Mouse (Mus musculus) liver, adult 2 months (tissue): ENCODE data around the gene Agpat1. TPM values are rescaled to one million over a fixed set of nuclear protein-coding genes. Genes with fewer than 3 reads are reported as not detected.

Source experiments
- DNase-seq: peaks from one replicate; pipeline ENCODE4 v3.0.0-alpha.2; 2011; ENCODE audit warnings: low read depth, low spot score; ENCODE audit errors: extremely low read depth
- H3K27ac ChIP-seq: fragments of 200-500 bp; replicated peaks from 2 replicates; pipeline ENCODE4 v1.5.1; 2012; ENCODE audit warnings: low read depth, mild to moderate bottlenecking, control low read depth, inconsistent platforms, low read length; ENCODE audit not compliant: insufficient read depth
- H3K27me3 ChIP-seq: fragments of 200-500 bp; 2 replicates; pipeline ENCODE4 v1.6.1; 2012; ENCODE audit warnings: mild to moderate bottlenecking, moderate library complexity, low read length, inconsistent platforms; ENCODE audit not compliant: control insufficient read depth, insufficient read depth
- H3K36me3 ChIP-seq: fragments of 200-500 bp; 2 replicates; pipeline ENCODE4 v1.6.1; 2012; ENCODE audit warnings: low read length, inconsistent platforms; ENCODE audit not compliant: control insufficient read depth, insufficient read depth
- H3K4me1 ChIP-seq: fragments of 200-500 bp; 2 replicates; pipeline ENCODE4 v1.6.1; 2011; ENCODE audit warnings: low read length; ENCODE audit not compliant: control insufficient read depth, insufficient read depth
- H3K4me3 ChIP-seq: fragments of 200-500 bp; 2 replicates; pipeline ENCODE4 v1.5.1; 2011; ENCODE audit warnings: low read depth, mild to moderate bottlenecking, control low read depth, low read length, moderate library complexity; ENCODE audit not compliant: insufficient read depth
- H3K79me2 ChIP-seq: fragments of 200-500 bp; 2 replicates; pipeline ENCODE4 v1.6.1; 2012; ENCODE audit warnings: inconsistent platforms, mild to moderate bottlenecking, low read length, moderate library complexity; ENCODE audit not compliant: control insufficient read depth, insufficient read depth
- H3K9ac ChIP-seq: fragments of 200-500 bp; 2 replicates; pipeline ENCODE4 v1.6.1; 2012; ENCODE audit warnings: low read depth, mild to moderate bottlenecking, control low read depth, inconsistent platforms, low read length
- CTCF ChIP-seq: fragments of 200-500 bp; IDR thresholded peaks from 2 replicates; pipeline ENCODE4 v1.5.1; 2011; ENCODE audit warnings: low read depth, low read length, control low read depth
- POLR2A ChIP-seq: fragments of 200-500 bp; IDR thresholded peaks from 2 replicates; pipeline ENCODE4 v1.6.1; 2011; ENCODE audit warnings: low read length, control low read depth; ENCODE audit not compliant: insufficient read depth; ENCODE audit errors: extremely low read depth
- WGBS: fragments of 180-500 bp; shearing (Covaris S2); methylation state at CpG from one replicate; pipeline ENCODE4 v1.1.7; 2018; 5-methylcytosine and 5-hydroxymethylcytosine counted together
- polyA plus RNA-seq: library from polyadenylated mRNA; depleted of rRNA; stranded (reverse); fragments of >200 nt; gene quantifications from 2 replicates; pipeline ENCODE4 v1.2.3, GENCODE M21; 2012
- total RNA-seq: library from RNA; depleted of rRNA; stranded (reverse); fragments of >200 nt; gene quantifications from 2 replicates; pipeline ENCODE4 v1.2.3, GENCODE M21; 2014

The Agpat1 gene
- total and polyA plus RNA-seq, 2 experiments: 4.3 to 40.5 TPM

GRCm38 (mm10) chr17:34611050-34611449 is 7.0 kb downstream of the Agpat1 start:
- Histone ChIP-seq H3K36me3 (no peaks in the 10 kb centered on the region; the same call in 1 of the 2 replicates), H3K4me1 (peaks cover 4% of the 10 kb centered on the region; the same call in 1 of the 2 replicates), H3K4me3 (no peak overlapping the region), H3K79me2 (peaks cover 1% of the 10 kb centered on the region; the same call in 1 of the 2 replicates), H3K9ac (no peak overlapping the region), H3K27me3 (no peaks in the 10 kb centered on the region), H3K27ac (no peak overlapping the region)
- DNase-seq: no peak
- WGBS: 93% methylated on average over 8 of the region's 8 CpGs
- TF ChIP-seq POLR2A: no peak
- TF ChIP-seq CTCF: no peak

GRCm38 (mm10) chr17:34613054-34613645 is 9.1 kb downstream of the Agpat1 start:
- H3K4me1 ChIP-seq: no peaks in the 10 kb centered on the region
- 86% methylated on average over 11 of the region's 11 CpGs for WGBS
- H3K9ac ChIP-seq: no peak overlapping the region
- no peaks in the 10 kb centered on the region; the same call in 1 of the 2 replicates for H3K36me3 ChIP-seq
- no peaks in the 10 kb centered on the region for H3K79me2 ChIP-seq
- no peak overlapping the region for H3K4me3 ChIP-seq
- H3K27me3 ChIP-seq: no peaks in the 10 kb centered on the region
- no peak for DNase-seq
- TF ChIP-seq POLR2A (no peak), CTCF (no peak)
- no peak overlapping the region for H3K27ac ChIP-seq

GRCm38 (mm10) chr17:34613830-34614229 is 9.8 kb downstream of the Agpat1 start:
- H3K27ac ChIP-seq: no peak overlapping the region
- no peaks in the 10 kb centered on the region for H3K79me2 ChIP-seq
- WGBS: 93% methylated on average over 10 of the region's 10 CpGs

GRCm38 (mm10) chr17:34615871-34616270 is 11.8 kb downstream of the Agpat1 start, which contains the start of gene Egfl8:
Gene Egfl8, minus strand, starts transcription at chr17:34615971.
- Histone ChIP-seq H3K4me3 (no peak within 1 kb of the TSS), H3K27me3 (no peaks in the 10 kb centered on the region), H3K4me1 (no peaks in the 10 kb centered on the region), H3K27ac (no peak within 1 kb of the TSS), H3K36me3 (no peaks in the 10 kb centered on the region; the same call in 1 of the 2 replicates), H3K79me2 (no peaks in the 10 kb centered on the region), H3K9ac (no peak within 1 kb of the TSS)
- TF ChIP-seq CTCF: no peak
- TF ChIP-seq POLR2A: no peak
- no peak for DNase-seq
- WGBS: 90% methylated on average over 6 of the region's 6 CpGs

More at GRCm38 (mm10) chr17:34613830-34614229, 9.8 kb downstream of the Agpat1 start:
- H3K36me3 ChIP-seq: no peaks in the 10 kb centered on the region; the same call in 1 of the 2 replicates
- H3K4me3 ChIP-seq: no peak overlapping the region
- H3K9ac ChIP-seq: no peak overlapping the region
- TF ChIP-seq POLR2A: no peak
- TF ChIP-seq CTCF: no peak
- no peak for DNase-seq
- no peaks in the 10 kb centered on the region for H3K4me1 ChIP-seq
- no peaks in the 10 kb centered on the region for H3K27me3 ChIP-seq

GRCm38 (mm10) chr17:34618999-34619398 is 14.9 kb downstream of the Agpat1 start:
- Histone ChIP-seq H3K4me1 (no peaks in the 10 kb centered on the region), H3K4me3 (no peak overlapping the region), H3K27ac (no peak overlapping the region), H3K79me2 (no peaks in the 10 kb centered on the region), H3K27me3 (no peaks in the 10 kb centered on the region), H3K9ac (no peak overlapping the region), H3K36me3 (peaks cover 10% of the 10 kb centered on the region)
- WGBS: 19% methylated on average over 6 of the region's 6 CpGs
- no peak for TF ChIP-seq POLR2A
- peak; percentile 69 for TF ChIP-seq CTCF
- peak; percentile 61 for DNase-seq

GRCm38 (mm10) chr17:34621006-34621405 is 16.9 kb downstream of the Agpat1 start:
- TF ChIP-seq CTCF (no peak), POLR2A (no peak)
- H3K27me3 ChIP-seq: no peaks in the 10 kb centered on the region
- H3K4me3 ChIP-seq: no peak overlapping the region
- H3K36me3 ChIP-seq: peaks cover 11% of the 10 kb centered on the region
- H3K27ac ChIP-seq: no peak overlapping the region
- H3K79me2 ChIP-seq: no peaks in the 10 kb centered on the region
- 52% methylated on average over 8 of the region's 8 CpGs for WGBS
- H3K4me1 ChIP-seq: no peaks in the 10 kb centered on the region
- no peak overlapping the region for H3K9ac ChIP-seq
- no peak for DNase-seq
